Mouse (Mus musculus) C2C12 (cell line): ENCODE results near the gene Gapvd1.

Experiments used
- CEBPB ChIP-seq: IDR thresholded peaks from one replicate; pipeline ENCODE4 v1.6.1; 2011; ENCODE audit warnings: low read depth, mild to moderate bottlenecking, control low read depth, moderate library complexity
- CTCF ChIP-seq: IDR thresholded peaks from one replicate; pipeline ENCODE4 v1.5.1; 2011; ENCODE audit not compliant: control insufficient read depth, insufficient read depth, insufficient read length
- FOSL1 ChIP-seq: IDR thresholded peaks from one replicate; pipeline ENCODE4 v1.8.0; 2011; ENCODE audit warnings: mild to moderate bottlenecking, low read length; ENCODE audit not compliant: poor library complexity, insufficient read depth, severe bottlenecking
- MAX ChIP-seq: IDR thresholded peaks from one replicate; pipeline ENCODE4 v1.6.1; 2011; ENCODE audit warnings: mild to moderate bottlenecking, control low read depth
- MYOD1 ChIP-seq: IDR thresholded peaks from one replicate; pipeline ENCODE4 v1.6.1; 2011; ENCODE audit warnings: low read depth; ENCODE audit not compliant: control insufficient read depth, insufficient read length
- USF1 ChIP-seq: IDR thresholded peaks from one replicate; pipeline ENCODE4 v1.6.1; 2011; ENCODE audit warnings: low read depth, mild to moderate bottlenecking, control low read depth, moderate library complexity

GRCm38 (mm10) chr2:34632051-34632450, 123.0 kb downstream of the Gapvd1 start:
- TF ChIP-seq CEBPB (no peak), CTCF (no peak), MAX (no peak), FOSL1 (no peak), USF1 (no peak), MYOD1 (no peak)
